Mouse (Mus musculus) liver, postnatal 0 days (tissue): ENCODE measurements around the gene Tpo.

Experiments used
- CTCF ChIP-seq: sonication (generic); IDR thresholded peaks from 2 replicates; pipeline ENCODE4 v1.5.1; 2016; ENCODE audit warnings: antibody characterized with exemption, low read depth
- EP300 ChIP-seq: IDR thresholded peaks from 2 replicates; pipeline ENCODE4 v1.6.1; 2016; ENCODE audit warnings: antibody characterized with exemption, low read depth, mild to moderate bottlenecking

DNA sequence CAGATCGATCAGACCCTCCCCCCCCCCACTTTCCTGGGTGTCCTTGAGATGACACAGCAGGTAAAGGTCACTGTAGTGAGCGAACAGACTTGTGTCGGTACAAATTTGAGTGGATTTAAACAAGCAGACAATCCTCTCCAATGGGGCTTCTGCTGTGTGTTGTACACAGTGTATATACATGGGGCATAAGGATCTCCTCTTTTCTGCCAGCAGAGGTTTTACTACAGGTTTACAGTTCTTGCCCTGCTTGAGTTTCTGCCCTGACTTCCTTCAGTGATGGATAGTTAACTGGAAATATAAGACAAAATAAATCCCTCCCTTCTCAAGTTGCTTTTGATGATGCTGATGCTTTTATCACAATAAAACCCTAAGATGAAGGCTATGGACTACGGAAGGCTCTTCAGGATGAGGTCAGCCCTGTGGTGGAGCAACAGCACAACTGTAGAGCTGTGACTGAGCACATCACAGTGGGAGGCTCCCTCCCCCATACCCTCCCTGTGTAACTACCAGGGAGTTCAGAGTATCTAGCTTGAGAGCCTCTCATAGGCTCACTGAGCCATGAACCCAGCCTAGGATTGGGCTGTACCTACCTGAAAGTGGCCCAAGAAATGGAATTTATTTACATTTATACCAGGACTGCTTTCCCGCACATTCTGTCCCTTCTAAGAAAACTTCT is 29.4 kb upstream of the Tpo start:
- TF ChIP-seq CTCF: no peak
- TF ChIP-seq EP300: no peak
